Mouse (Mus musculus): ENCODE data around the gene Rdh1. TPM values are rescaled to one million over a fixed set of nuclear protein-coding genes. Genes with fewer than 3 reads are reported as not detected.

Gene Rdh1
- 0.05 and 0.12 TPM in 2 replicates for polyA plus RNA-seq (2012; rRNA removed)

DNA sequence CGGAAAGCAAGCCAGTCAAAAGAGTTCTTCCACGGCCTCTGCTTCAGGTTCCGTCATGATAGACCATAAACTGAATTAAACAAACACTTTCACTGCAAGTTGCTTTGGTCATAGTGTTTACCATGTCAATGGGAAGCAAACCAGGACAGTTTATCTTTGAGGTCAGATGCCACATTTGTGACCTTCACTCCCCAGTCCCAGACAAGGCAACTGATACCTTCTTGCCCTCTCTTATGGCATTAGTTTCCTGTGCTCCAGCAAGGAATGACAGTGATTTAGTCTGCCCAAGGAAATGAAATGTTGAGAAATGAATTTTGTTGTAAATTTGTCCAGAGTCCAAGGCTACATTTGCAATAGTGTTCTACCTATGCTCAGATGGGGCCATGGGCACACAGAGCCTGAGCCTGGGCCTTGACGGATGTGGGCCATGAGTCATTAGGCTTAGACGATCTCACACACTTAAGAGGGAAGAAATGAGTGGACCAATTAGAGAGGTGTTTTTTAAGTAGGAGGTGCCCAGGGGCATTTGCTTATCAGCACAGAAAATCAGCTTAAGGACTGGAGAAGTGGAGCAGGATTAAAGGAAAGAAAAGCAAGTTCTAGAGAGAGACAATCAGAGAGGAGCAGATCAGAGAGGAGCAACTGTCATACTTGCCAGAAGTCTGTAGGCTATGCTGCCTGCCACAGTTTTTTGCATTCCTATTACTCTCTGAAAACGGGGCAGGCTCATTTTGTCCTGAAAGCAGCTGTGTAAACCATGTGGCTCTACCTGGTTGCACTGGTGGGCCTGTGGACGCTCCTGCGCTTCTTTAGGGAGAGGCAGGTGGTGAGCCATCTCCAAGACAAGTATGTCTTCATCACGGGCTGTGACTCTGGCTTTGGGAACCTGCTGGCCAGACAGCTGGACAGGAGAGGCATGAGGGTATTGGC, at the start of gene Rdh1, which contains the start of gene Rdh16f1:
TSS of gene Rdh1 (plus strand) at position 541 of the 930 bp plus-strand sequence.
TSS of gene Rdh16f1 (plus strand) at position 607 of the 930 bp plus-strand sequence.

GRCm38 (mm10) chr10:127724178-127724577, 35.3 kb upstream of the Rdh1 start, which contains the start of gene Tac2:
Tac2 (plus strand) TSS chr10:127724478.

GRCm38 (mm10) chr10:127739083-127739660, 20.3 kb upstream of the Rdh1 start, which contains the start of gene Zbtb39:
Zbtb39 (plus strand) TSS chr10:127739538.

DNA sequence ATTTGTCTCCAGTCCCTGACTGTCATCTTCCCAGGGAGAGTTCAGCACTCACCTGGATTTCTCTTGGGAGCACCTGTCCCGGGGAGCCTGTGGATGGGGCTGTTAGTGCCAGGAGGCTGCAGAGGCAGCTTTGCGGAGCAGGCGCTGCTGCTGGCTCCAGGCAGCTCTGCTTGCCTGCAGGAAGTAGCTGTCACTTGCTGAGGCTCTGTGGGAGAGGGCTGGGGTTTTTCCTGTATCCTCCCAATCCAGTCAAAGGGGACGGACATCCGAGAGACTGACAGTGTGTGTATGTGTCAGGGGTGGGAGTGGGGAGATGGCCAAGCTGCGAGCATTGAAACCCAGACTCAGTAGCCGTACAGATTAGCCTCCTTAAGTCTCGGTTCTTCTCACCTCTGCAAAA, 8.0 kb upstream of the Rdh1 start, which contains the start of gene Gpr182:
TSS of gene Gpr182 (minus strand) at position 185 of the 400 bp plus-strand sequence.

DNA sequence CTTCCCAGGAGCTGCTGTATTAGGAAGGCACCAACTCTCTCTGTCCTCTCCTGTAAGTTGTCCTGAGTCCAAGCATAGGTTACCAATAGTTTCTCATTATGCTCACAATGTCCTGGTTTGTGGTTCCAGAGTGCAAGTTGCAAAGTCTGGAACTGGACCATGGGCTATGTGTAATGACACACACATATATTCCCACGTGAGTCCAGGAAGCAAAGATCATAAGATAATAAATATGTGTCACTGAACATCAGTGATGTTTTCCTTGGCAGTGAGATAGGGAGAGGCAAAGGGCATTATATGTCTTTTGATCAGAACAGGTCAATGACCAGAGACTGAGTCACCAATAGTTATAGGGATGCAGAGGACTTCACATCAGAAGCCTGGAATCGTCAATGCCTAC, 16.5 kb downstream of the Rdh1 start, which contains the start of gene Rdh9:
TSS of gene Rdh9 (plus strand) at position 376 of the 400 bp plus-strand sequence.

DNA sequence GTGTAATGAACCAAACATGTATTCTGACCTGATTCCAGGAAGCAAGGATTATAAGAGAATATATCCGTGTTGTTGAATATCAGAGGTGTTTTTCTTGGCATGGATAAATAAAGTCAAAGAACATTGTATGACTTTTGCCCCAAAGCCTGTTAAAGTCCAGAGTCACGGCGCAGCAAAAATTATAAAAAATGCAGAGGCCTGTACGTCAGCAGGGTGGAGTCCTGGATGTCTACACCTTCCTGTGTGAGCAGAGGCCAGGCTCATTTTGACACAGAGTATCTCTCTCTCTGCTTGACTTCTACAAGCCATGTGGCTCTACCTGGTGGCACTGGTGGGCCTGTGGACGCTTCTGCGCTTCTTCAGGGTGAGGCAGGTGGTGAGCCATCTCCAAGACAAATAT, 41.4 kb downstream of the Rdh1 start, which contains the start of gene Rdh16:
TSS of gene Rdh16 (plus strand) at position 262 of the 400 bp plus-strand sequence.

Other genes with a start within 250 kb of the Rdh1 start
- 10.8 and 13.2 TPM in 2 replicates for gene Ndufa4l2, start 244.8 kb upstream of the Rdh1 start, polyA plus RNA-seq (2012; rRNA removed)
- 91.9 and 95.9 TPM in 2 replicates for gene Shmt2, start 237.3 kb upstream of the Rdh1 start, polyA plus RNA-seq (2012; rRNA removed)
- gene Nxph4, start 225.2 kb upstream of the Rdh1 start, polyA plus RNA-seq (2012; rRNA removed) = 26.9 and 35.5 TPM in 2 replicates
- 163 and 211 TPM in 2 replicates for gene Lrp1, start 138.6 kb upstream of the Rdh1 start, polyA plus RNA-seq (2012; rRNA removed)
- gene Stat6, start 116.7 kb upstream of the Rdh1 start, polyA plus RNA-seq (2012; rRNA removed) = 8.3 and 11.7 TPM in 2 replicates
- gene Nemp1, start 92.8 kb upstream of the Rdh1 start, polyA plus RNA-seq (2012; rRNA removed) = 8.7 and 9.0 TPM in 2 replicates
- 9.8 and 18.1 TPM in 2 replicates for gene Nab2, start 91.2 kb upstream of the Rdh1 start, polyA plus RNA-seq (2012; rRNA removed)
- 2.8 and 3.1 TPM in 2 replicates for gene Myo1a, start 54.6 kb upstream of the Rdh1 start, polyA plus RNA-seq (2012; rRNA removed)
- 0.44 and 1.0 TPM in 2 replicates for gene Tac2, start 35.2 kb upstream of the Rdh1 start, polyA plus RNA-seq (2012; rRNA removed)
- 14.6 and 15.2 TPM in 2 replicates for gene Zbtb39, start 20.2 kb upstream of the Rdh1 start, polyA plus RNA-seq (2012; rRNA removed)
- gene Gpr182, start 8.0 kb upstream of the Rdh1 start, polyA plus RNA-seq (2012; rRNA removed) = 0.76 and 1.2 TPM in 2 replicates
- gene Rdh16f1, start 66 bp downstream of the Rdh1 start, polyA plus RNA-seq (2012; rRNA removed) = 0.30 TPM in 1 of 2 replicates, not detected in the other
- 0.34 TPM in 1 of 2 replicates, not detected in the other for gene Rdh9, start 16.7 kb downstream of the Rdh1 start, polyA plus RNA-seq (2012; rRNA removed)
- 0.01 TPM in 1 of 2 replicates, not detected in the other for gene Rdh16, start 41.4 kb downstream of the Rdh1 start, polyA plus RNA-seq (2012; rRNA removed)
- gene Rdh19, start 90.2 kb downstream of the Rdh1 start, polyA plus RNA-seq (2012; rRNA removed) = not detected in 2 replicates
- gene Rdh16f2, start 106.8 kb downstream of the Rdh1 start, polyA plus RNA-seq (2012; rRNA removed) = not detected in 2 replicates
- not detected in 2 replicates for gene Rdh7, start 129.1 kb downstream of the Rdh1 start, polyA plus RNA-seq (2012; rRNA removed)
- not detected in 2 replicates for gene Sdr9c7, start 138.8 kb downstream of the Rdh1 start, polyA plus RNA-seq (2012; rRNA removed)
- not detected in 2 replicates for gene Hsd17b6, start 247.9 kb downstream of the Rdh1 start, polyA plus RNA-seq (2012; rRNA removed)